Mouse (Mus musculus): ENCODE measurements around the gene Nif3l1.

- TF ChIP-seq CTCF (conservative IDR thresholded peaks at IDR 0.05 in 1 of 2, IDR thresholded peaks at IDR 0.05 in 1 of 2; ENCODE audit: low read depth in 2 of 2, low read length in 2 of 2), result no peak
- TF ChIP-seq NRF1 (IDR thresholded peaks at IDR 0.05; ENCODE audit: low read depth, low read length), result no peak
- no peak for TF ChIP-seq UBTF (IDR thresholded peaks at IDR 0.05; ENCODE audit: low read depth, low read length)
- no peak for TF ChIP-seq HCFC1 (IDR thresholded peaks at IDR 0.05; ENCODE audit: low read depth, low read length)
- TF ChIP-seq POLR2A (IDR thresholded peaks at IDR 0.05; ENCODE audit: low read depth, low read length), result no peak
- TF ChIP-seq EP300 (IDR thresholded peaks at IDR 0.05; ENCODE audit: low read length), result no peak
- no peak for TF ChIP-seq MXI1 (IDR thresholded peaks at IDR 0.05; ENCODE audit: low read depth, low read length)
Observed at GRCm38 (mm10) chr1:58444691-58445090, 260 bp upstream of the Nif3l1 start.
